Mouse (Mus musculus): ENCODE results near the gene Dhdds. TPM values are rescaled to one million over a fixed set of nuclear protein-coding genes. Genes with fewer than 3 reads are reported as not detected.

Dhdds gene
- polyA plus RNA-seq, 1 experiment from 2014 or later, result 41.9 TPM

DNA sequence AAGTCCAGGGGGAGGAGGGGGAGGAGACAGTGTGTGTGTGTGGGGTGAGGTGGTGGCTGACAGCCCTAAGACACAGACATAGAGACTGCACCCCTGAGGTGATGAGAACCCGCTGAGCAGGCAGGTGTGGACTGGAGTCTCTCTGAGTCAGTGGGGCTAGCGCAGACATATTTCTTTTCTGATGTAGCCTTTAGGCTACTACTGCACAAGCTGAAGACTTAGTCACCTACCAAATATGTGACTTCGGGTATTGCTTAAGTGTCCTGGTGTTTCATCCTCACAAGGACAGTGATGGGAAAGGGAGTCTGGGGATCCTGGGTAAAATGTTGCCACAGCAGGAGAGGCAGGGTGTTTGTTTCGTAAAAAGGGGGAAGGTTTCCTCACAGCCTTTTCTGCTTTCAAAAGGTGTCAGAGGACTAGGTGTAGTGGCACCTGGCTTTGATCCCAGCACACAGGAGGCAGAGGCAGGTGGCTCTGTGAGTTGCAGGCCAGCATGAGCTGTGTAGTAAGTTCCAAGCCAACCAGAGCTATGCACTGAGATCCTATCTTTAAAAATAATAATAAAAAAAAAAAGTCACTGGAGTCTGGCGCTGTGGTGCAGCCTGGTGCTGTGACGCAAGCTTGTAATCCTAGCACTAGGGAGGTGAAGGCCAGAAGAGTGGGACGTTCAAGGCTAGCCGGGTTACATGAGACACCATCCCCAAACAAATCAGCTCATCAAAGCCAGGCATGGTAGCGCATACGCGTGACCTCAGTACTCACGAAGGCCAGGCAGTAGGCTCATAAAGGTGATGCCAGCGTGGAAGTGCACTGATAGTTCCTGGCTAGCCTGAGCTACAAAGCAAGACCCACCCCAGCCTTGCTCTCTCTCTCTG is 60.1 kb downstream of the Dhdds start:
- Histone ChIP-seq H3K4me3 (no peak overlapping the region), H3K27me3 (no peaks in the 10 kb centered on the region), H3K4me2 (no peak overlapping the region), H3K9me3 (no peaks in the 10 kb centered on the region), H3K4me1 (no peaks in the 10 kb centered on the region), H3K36me3 (no peaks in the 10 kb centered on the region), H3K9ac (no peak overlapping the region), H3K27ac (no peak overlapping the region)
- WGBS, result 62% methylated on average over 13 of the region's 13 CpGs
- ATAC-seq (ENCODE audit: insufficient number of reproducible peaks, low FRiP score, low TSS enrichment, low read depth), result no peak

DNA sequence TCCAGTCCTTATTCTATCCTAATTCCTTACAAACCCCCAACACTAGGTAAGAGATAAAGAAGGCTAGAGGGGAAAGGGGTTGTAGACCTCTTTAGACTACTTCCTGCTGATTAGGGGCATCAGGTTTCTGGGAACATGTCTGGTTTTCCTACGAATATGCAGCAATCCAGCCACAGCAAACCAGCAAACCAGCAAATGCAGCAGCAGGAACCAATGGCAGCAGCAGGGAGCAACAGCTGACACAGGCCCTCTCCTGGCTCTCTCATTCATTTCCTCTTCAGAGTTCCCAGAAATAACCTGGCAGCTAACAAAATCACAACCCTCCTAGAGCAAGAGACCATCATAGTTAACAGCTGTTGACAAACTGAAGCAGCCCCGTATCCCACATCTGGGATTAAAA is 62.6 kb downstream of the Dhdds start:
- WGBS, result 30% methylated on average over 2 of the region's 2 CpGs
- H3K27me3 ChIP-seq, result no peaks in the 10 kb centered on the region
- no peak overlapping the region for H3K4me2 ChIP-seq

DNA sequence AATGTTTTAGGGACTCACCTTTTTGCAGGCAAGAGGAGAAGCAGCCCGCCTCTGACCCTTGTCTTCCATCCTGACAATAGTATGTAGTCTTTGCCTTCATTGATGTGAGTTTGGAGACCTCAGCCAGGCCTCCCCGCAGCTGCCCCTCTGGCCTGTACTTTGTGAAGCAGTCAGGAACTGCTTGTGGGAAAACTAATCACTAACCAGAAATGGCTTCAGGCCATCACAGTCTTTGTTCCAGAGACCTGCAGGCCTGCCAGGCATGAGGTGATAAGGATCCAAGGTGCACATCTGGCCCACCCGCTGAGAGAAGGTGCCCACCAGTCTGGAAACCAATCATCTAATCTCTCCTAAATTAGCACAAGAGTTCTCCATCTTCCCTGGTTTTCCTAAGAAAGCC is 68.9 kb downstream of the Dhdds start:
- no peaks in the 10 kb centered on the region for H3K36me3 ChIP-seq
- peaks cover 8% of the 10 kb centered on the region; the same call in 1 of the 2 replicates for H3K4me1 ChIP-seq
- H3K27ac ChIP-seq, result no peak overlapping the region
- 70% methylated on average over 3 of the region's 3 CpGs for WGBS
- no peaks in the 10 kb centered on the region for H3K27me3 ChIP-seq
- no peak overlapping the region for H3K9ac ChIP-seq
- H3K4me3 ChIP-seq, result no peak overlapping the region
- H3K9me3 ChIP-seq, result no peaks in the 10 kb centered on the region
- no peak for ATAC-seq (ENCODE audit: insufficient number of reproducible peaks, low FRiP score, low TSS enrichment, low read depth)
- no peak overlapping the region for H3K4me2 ChIP-seq

More for the DNA sequence above, 62.6 kb downstream of the Dhdds start:
- Histone ChIP-seq H3K27ac (no peak overlapping the region), H3K4me3 (no peak overlapping the region), H3K4me1 (no peaks in the 10 kb centered on the region), H3K9me3 (no peaks in the 10 kb centered on the region), H3K36me3 (no peaks in the 10 kb centered on the region), H3K9ac (no peak overlapping the region)
- no peak for ATAC-seq (ENCODE audit: insufficient number of reproducible peaks, low FRiP score, low TSS enrichment, low read depth)

DNA sequence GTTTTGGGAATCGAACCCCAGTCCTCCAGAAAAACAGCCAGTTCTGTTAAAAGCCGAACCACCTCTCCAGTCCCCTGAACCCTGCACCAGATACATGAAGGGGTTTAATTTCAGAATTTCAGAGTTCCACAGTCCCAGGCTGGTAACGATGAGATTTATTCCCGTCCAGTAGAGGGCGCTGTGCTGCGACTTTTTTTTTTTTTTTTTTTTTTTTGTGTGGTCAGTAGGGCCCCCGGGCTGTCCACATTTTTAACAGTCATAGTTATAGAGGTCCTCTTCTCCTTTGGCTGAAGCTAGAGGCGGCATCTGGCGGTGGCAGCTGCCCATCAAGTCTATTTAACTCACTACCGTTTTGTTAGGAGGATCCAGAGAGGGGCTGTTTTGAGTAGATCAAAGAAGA is 69.4 kb downstream of the Dhdds start:
- H3K4me3 ChIP-seq, result no peak overlapping the region
- H3K9ac ChIP-seq, result no peak overlapping the region
- no peaks in the 10 kb centered on the region for H3K27me3 ChIP-seq
- no peak overlapping the region for H3K4me2 ChIP-seq
- ATAC-seq (ENCODE audit: insufficient number of reproducible peaks, low FRiP score, low TSS enrichment, low read depth), result no peak
- H3K4me1 ChIP-seq, result peaks cover 8% of the 10 kb centered on the region; the same call in 1 of the 2 replicates
- no peaks in the 10 kb centered on the region for H3K36me3 ChIP-seq
- WGBS, result 16% methylated on average over 10 of the region's 10 CpGs
- H3K9me3 ChIP-seq, result no peaks in the 10 kb centered on the region
- no peak overlapping the region for H3K27ac ChIP-seq

DNA sequence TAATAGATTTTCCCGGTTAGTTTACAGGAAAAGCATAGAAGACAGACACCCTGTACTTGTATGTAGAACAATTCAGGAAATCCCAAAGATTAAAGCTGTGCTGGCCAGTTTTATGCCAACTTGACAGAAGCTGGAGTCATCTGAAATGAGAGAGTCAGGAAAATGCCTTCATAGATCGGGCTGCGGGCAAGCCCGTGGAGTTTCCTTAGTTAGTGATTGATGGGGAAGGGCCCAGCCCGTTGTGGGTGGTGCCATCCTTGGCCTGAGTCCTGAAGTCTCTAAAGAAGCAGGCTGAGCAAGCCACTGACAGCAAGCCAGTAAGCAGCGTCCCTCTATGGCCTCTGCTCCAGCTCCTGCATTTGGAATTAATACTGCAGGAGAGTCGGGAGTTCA is 71.4 kb downstream of the Dhdds start:
- no peaks in the 10 kb centered on the region for H3K27me3 ChIP-seq
- peaks cover 8% of the 10 kb centered on the region; the same call in 1 of the 2 replicates for H3K4me1 ChIP-seq
- no peaks in the 10 kb centered on the region for H3K9me3 ChIP-seq
- WGBS, result 22% methylated on average over 7 of the region's 7 CpGs
- H3K4me3 ChIP-seq, result no peak overlapping the region
- no peak overlapping the region for H3K4me2 ChIP-seq
- H3K9ac ChIP-seq, result no peak overlapping the region
- H3K36me3 ChIP-seq, result no peaks in the 10 kb centered on the region
- ATAC-seq (ENCODE audit: insufficient number of reproducible peaks, low FRiP score, low TSS enrichment, low read depth), result no peak
- peak overlapping the region; percentile 43 for H3K27ac ChIP-seq

DNA sequence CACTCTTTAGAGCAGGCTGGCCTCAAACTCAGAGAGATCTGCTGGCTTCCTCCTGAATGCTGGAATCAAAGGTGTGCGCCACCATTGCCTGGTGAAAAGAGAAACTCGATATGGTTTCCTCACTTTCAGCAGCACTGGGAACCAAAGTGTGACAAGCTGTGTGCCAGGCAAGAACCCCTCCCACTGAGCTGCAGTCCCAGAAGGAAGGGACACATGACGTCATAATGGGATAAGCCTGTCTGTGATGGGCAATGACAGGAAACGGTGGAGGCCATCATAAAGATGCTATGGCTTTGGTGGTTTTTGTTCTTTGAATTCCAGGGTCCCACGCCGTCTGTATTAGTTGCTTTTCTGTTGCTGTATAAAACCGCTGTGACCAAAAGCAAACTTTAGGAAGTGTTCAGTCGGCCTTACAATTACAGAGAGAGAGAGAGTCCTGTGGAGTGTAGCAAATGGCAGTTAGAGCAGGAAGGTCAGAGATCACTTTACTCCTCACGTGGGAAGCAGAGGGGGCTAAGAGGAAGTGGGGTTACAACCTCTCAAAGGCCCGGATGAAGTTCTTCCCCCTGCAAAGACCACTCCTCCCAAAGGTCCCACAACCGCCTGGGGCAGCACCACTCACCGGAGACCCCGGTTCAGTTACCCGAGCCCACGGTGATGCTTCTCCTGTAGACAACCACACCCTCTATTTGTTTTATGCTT is 72.0 kb downstream of the Dhdds start:
- Histone ChIP-seq H3K4me3 (no peak overlapping the region), H3K36me3 (no peaks in the 10 kb centered on the region), H3K4me1 (peaks cover 8% of the 10 kb centered on the region; the same call in 1 of the 2 replicates), H3K9me3 (no peaks in the 10 kb centered on the region), H3K27me3 (no peaks in the 10 kb centered on the region), H3K27ac (peak overlapping the region; percentile 43), H3K9ac (no peak overlapping the region), H3K4me2 (no peak overlapping the region)
- WGBS, result 36% methylated on average over 15 of the region's 15 CpGs
- ATAC-seq (ENCODE audit: insufficient number of reproducible peaks, low FRiP score, low TSS enrichment, low read depth), result no peak

DNA sequence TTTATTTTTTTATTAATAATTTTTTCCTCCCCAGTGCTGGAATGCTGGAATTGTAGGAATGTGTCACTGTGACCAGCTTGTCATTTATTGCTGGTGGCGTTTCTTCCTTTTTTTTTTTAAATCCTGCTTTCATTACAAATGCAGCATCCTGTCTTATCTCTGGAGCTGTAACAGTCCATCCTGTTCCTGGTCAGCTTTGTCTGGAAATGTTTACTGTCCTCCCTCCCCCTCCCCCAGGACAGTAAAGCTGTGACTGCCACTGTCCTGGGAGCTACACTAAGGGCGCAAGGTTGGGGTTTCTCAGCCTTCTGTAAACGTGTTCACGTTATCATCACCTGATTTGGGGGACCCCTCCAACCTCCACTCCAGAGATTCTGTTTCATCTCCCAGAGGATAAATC is 75.5 kb downstream of the Dhdds start:
- H3K9me3 ChIP-seq, result no peaks in the 10 kb centered on the region
- WGBS, result 75% methylated on average over 4 of the region's 4 CpGs

DNA sequence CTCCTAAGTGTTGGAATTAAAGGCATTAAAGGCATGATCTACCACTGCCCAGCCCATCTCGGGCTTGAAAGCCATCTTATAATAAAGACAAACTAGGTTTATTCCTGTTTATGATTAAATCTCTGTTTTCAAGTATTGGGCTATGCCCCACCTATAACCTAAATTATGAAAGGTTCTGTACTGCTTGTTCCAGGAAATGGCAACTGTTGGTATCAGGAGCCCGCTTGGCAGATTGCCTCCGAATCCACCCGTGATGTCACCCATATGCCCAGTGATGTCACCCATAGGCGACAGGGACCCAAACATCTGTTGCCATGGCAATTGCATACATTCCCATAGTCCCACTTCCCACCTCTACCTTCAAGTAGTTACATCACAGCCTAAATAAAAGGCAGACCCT is 77.0 kb downstream of the Dhdds start:
- no peak for ATAC-seq (ENCODE audit: insufficient number of reproducible peaks, low FRiP score, low TSS enrichment, low read depth)
- Histone ChIP-seq H3K27me3 (no peaks in the 10 kb centered on the region), H3K27ac (no peak overlapping the region), H3K4me3 (no peak overlapping the region), H3K4me1 (peaks cover 1% of the 10 kb centered on the region; the same call in 1 of the 2 replicates), H3K9ac (no peak overlapping the region), H3K4me2 (no peak overlapping the region), H3K9me3 (no peaks in the 10 kb centered on the region), H3K36me3 (no peaks in the 10 kb centered on the region)
- WGBS, result 87% methylated on average over 5 of the region's 5 CpGs

More for the DNA sequence above, 75.5 kb downstream of the Dhdds start:
- Histone ChIP-seq H3K27ac (no peak overlapping the region), H3K4me1 (peaks cover 8% of the 10 kb centered on the region; the same call in 1 of the 2 replicates), H3K36me3 (no peaks in the 10 kb centered on the region), H3K4me2 (no peak overlapping the region), H3K27me3 (no peaks in the 10 kb centered on the region), H3K4me3 (no peak overlapping the region), H3K9ac (no peak overlapping the region)
- no peak for ATAC-seq (ENCODE audit: insufficient number of reproducible peaks, low FRiP score, low TSS enrichment, low read depth)

Other genes with a start within 250 kb of the Dhdds start
- gene Arid1a, start 244.1 kb downstream of the Dhdds start, polyA plus RNA-seq (2015; fragmentation: Nextera tagmentation; extraction: Ambion mirVana), result 21.7 and 24.2 TPM in 2 replicates
- 31.5 and 35.6 TPM in 2 replicates for gene Rps6ka1, start 113.1 kb downstream of the Dhdds start, polyA plus RNA-seq (2015; fragmentation: Nextera tagmentation; extraction: Ambion mirVana)
- gene Hmgn2, start 32.3 kb downstream of the Dhdds start, polyA plus RNA-seq (2015; fragmentation: Nextera tagmentation; extraction: Ambion mirVana), result 1,764 and 1,770 TPM in 2 replicates
- gene Lin28a, start 17.9 kb upstream of the Dhdds start, polyA plus RNA-seq (2015; fragmentation: Nextera tagmentation; extraction: Ambion mirVana), result 0.17 TPM in 1 of 2 replicates, not detected in the other
- gene Zfp683, start 52.9 kb upstream of the Dhdds start, polyA plus RNA-seq (2015; fragmentation: Nextera tagmentation; extraction: Ambion mirVana), result not detected in 2 replicates
- 17.3 and 17.5 TPM in 2 replicates for gene Crybg2, start 59.9 kb upstream of the Dhdds start, polyA plus RNA-seq (2015; fragmentation: Nextera tagmentation; extraction: Ambion mirVana)
- 15.9 and 20.1 TPM in 2 replicates for gene Cd52, start 94.2 kb upstream of the Dhdds start, polyA plus RNA-seq (2015; fragmentation: Nextera tagmentation; extraction: Ambion mirVana)
- gene Ubxn11, start 101.7 kb upstream of the Dhdds start, polyA plus RNA-seq (2015; fragmentation: Nextera tagmentation; extraction: Ambion mirVana), result 10.7 and 13.3 TPM in 2 replicates
- gene Sh3bgrl3, start 127.9 kb upstream of the Dhdds start, polyA plus RNA-seq (2015; fragmentation: Nextera tagmentation; extraction: Ambion mirVana), result 476 and 496 TPM in 2 replicates
- 43.5 and 46.6 TPM in 2 replicates for gene Cep85, start 186.2 kb upstream of the Dhdds start, polyA plus RNA-seq (2015; fragmentation: Nextera tagmentation; extraction: Ambion mirVana)
- gene Gm7534, start 202.1 kb upstream of the Dhdds start, polyA plus RNA-seq (2015; fragmentation: Nextera tagmentation; extraction: Ambion mirVana), result not detected in 2 replicates
- 0.29 TPM in 1 of 2 replicates, not detected in the other for gene Catsper4, start 226.5 kb upstream of the Dhdds start, polyA plus RNA-seq (2015; fragmentation: Nextera tagmentation; extraction: Ambion mirVana)
- gene Cnksr1, start 237.5 kb upstream of the Dhdds start, polyA plus RNA-seq (2015; fragmentation: Nextera tagmentation; extraction: Ambion mirVana), result 3.6 and 3.9 TPM in 2 replicates
- gene E130218I03Rik, start 242.7 kb upstream of the Dhdds start, polyA plus RNA-seq (2015; fragmentation: Nextera tagmentation; extraction: Ambion mirVana), result 0.22 TPM in 1 of 2 replicates, not detected in the other
- gene Zfp593, start 244.7 kb upstream of the Dhdds start, polyA plus RNA-seq (2015; fragmentation: Nextera tagmentation; extraction: Ambion mirVana), result 14.3 and 15.8 TPM in 2 replicates
- gene Gm30191, start 246.0 kb upstream of the Dhdds start, polyA plus RNA-seq (2015; fragmentation: Nextera tagmentation; extraction: Ambion mirVana), result not detected in 2 replicates